Mouse (Mus musculus): ENCODE results near the gene Mgat4b. TPM values are rescaled to one million over a fixed set of nuclear protein-coding genes. Genes with fewer than 3 reads are reported as not detected.

Gene Mgat4b
- polyA plus RNA-seq, 1 experiment from 2014 or later, result 18.4 TPM

DNA sequence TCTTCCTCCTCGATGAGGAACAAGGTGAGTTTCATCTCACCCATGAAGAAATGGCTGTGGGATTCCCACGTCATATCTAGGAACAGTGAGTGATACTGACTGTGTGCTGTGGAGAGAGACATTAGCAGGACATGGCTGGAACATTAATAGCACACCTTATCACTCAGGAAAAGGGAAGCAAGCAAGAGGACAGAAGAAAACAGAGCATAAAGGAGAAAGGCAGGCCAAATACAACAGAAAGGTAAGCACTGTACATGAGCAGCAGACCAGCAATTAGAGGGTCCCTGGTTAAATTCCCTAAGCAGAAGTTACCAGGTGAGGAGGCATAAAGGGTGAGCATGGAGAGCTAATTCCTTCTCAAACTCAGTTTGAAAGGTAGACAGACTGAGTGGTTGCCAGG is 64.4 kb downstream of the Mgat4b start:
- Histone ChIP-seq H3K4me2 (ENCODE audit: low read depth, severe bottlenecking) (no peak overlapping the region), H3K4me1 (ENCODE audit: control insufficient read depth, insufficient read depth, low read length) (no peaks in the 10 kb centered on the region), H3K27me3 (ENCODE audit: control insufficient read depth, insufficient read depth, low read length) (no peaks in the 10 kb centered on the region), H3K36me3 (ENCODE audit: control insufficient read depth, insufficient read depth, low read length) (peaks cover 4% of the 10 kb centered on the region; the same call in 1 of the 2 replicates), H3K9ac (ENCODE audit: low read length) (no peak overlapping the region), H3K27ac (replicated peaks; ENCODE audit: low read depth, low read length) (no peak overlapping the region), H3K9me3 (ENCODE audit: control insufficient read depth, low read length) (no peaks in the 10 kb centered on the region), H3K4me3 (ENCODE audit: low read depth, low read length) (no peak overlapping the region)
- WGBS, result 95% methylated on average over 2 of the region's 2 CpGs
- DNase-seq (ENCODE audit: low spot score) (no peak), ATAC-seq (ENCODE audit: insufficient number of reproducible peaks, low FRiP score, low TSS enrichment, low read depth) (no peak)

DNA sequence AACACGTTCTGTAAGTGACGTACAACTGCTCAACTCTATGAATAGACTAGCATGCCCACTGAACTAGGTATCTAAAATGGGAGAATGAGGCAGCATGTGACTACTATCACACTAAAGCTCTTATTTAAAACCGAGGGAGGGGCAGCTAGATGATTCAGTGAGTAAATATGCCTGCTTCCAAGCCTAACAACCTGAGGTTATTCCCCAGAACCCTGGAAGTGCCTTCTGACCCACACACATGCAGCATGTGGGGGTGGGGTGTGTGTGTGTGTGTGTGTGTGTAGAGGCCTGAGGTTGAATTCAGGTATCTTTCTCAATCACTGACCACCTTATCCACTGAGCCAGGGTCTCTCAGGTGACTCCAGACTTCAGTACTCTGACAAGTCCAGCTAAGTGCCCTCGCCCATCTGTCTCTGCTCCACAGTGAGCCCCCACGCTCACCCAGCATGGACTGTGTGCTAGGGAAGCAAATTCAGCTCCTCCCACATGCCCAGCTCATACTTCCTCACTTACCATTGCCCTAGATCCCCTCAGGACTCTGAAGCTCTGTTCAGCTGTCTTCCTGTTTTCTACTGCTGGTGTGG is 65.0 kb downstream of the Mgat4b start:
- DNase-seq (ENCODE audit: low spot score), result no peak
- H3K9me3 ChIP-seq (ENCODE audit: control insufficient read depth, low read length), result no peaks in the 10 kb centered on the region
- 92% methylated on average over 5 of the region's 5 CpGs for WGBS
- H3K4me1 ChIP-seq (ENCODE audit: control insufficient read depth, insufficient read depth, low read length), result no peaks in the 10 kb centered on the region
- H3K27me3 ChIP-seq (ENCODE audit: control insufficient read depth, insufficient read depth, low read length), result no peaks in the 10 kb centered on the region
- no peak overlapping the region for H3K27ac ChIP-seq (replicated peaks; ENCODE audit: low read depth, low read length)
- peaks cover 5% of the 10 kb centered on the region; the same call in 1 of the 2 replicates for H3K36me3 ChIP-seq (ENCODE audit: control insufficient read depth, insufficient read depth, low read length)
- no peak overlapping the region for H3K4me3 ChIP-seq (ENCODE audit: low read depth, low read length)
- H3K4me2 ChIP-seq (ENCODE audit: low read depth, severe bottlenecking), result no peak overlapping the region
- ATAC-seq (ENCODE audit: insufficient number of reproducible peaks, low FRiP score, low TSS enrichment, low read depth), result no peak
- H3K9ac ChIP-seq (ENCODE audit: low read length), result no peak overlapping the region

DNA sequence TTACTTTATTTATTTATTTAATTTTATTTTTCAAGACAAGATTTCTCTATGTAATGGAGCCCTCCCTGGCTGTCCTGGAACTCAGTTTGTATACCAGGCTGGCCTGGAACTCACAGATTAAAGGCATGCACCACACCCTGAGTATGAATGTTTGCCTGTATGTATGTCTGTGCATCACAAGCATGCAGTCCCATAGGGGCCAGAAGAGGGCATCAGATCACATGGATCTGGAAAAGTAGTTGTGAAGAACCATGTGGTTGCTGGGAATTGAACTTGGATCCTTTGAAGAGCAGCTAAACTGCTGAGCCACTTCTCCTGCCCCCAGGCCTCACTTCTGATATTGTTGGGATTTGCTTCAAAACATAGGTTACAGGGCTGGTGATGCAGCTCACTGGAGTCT is 66.3 kb downstream of the Mgat4b start:
- no peak overlapping the region for H3K4me2 ChIP-seq (ENCODE audit: low read depth, severe bottlenecking)
- DNase-seq (ENCODE audit: low spot score) (no peak), ATAC-seq (ENCODE audit: insufficient number of reproducible peaks, low FRiP score, low TSS enrichment, low read depth) (no peak)
- no peaks in the 10 kb centered on the region for H3K4me1 ChIP-seq (ENCODE audit: control insufficient read depth, insufficient read depth, low read length)
- H3K4me3 ChIP-seq (ENCODE audit: low read depth, low read length), result no peak overlapping the region
- H3K9ac ChIP-seq (ENCODE audit: low read length), result no peak overlapping the region
- no peaks in the 10 kb centered on the region for H3K27me3 ChIP-seq (ENCODE audit: control insufficient read depth, insufficient read depth, low read length)
- H3K27ac ChIP-seq (replicated peaks; ENCODE audit: low read depth, low read length), result no peak overlapping the region
- H3K36me3 ChIP-seq (ENCODE audit: control insufficient read depth, insufficient read depth, low read length), result peaks cover 8% of the 10 kb centered on the region; the same call in 1 of the 2 replicates
- no peaks in the 10 kb centered on the region for H3K9me3 ChIP-seq (ENCODE audit: control insufficient read depth, low read length)

DNA sequence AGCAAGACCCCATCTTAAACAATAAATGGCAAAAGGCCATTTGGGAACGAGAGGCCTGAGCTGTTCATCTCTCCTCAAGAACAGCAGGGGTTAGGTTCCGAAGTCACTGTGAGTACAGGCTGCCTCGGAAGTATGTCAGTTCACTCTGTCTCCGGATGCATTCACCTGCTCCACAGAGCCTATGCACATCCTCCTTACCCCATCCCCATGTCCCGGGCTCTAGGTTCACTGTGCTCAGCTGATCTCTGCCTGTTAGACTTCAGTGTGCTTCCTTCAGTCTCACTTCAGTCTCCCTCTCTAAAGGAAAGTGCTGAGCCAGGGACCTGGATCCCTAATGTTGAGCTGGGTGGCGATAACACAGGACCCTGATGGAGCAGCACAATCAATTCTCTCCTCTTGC is 67.0 kb downstream of the Mgat4b start:
- Histone ChIP-seq H3K27me3 (ENCODE audit: control insufficient read depth, insufficient read depth, low read length) (no peaks in the 10 kb centered on the region), H3K27ac (replicated peaks; ENCODE audit: low read depth, low read length) (no peak overlapping the region), H3K9me3 (ENCODE audit: control insufficient read depth, low read length) (no peaks in the 10 kb centered on the region), H3K9ac (ENCODE audit: low read length) (no peak overlapping the region), H3K36me3 (ENCODE audit: control insufficient read depth, insufficient read depth, low read length) (peaks cover 8% of the 10 kb centered on the region; the same call in 1 of the 2 replicates), H3K4me3 (ENCODE audit: low read depth, low read length) (no peak overlapping the region), H3K4me2 (ENCODE audit: low read depth, severe bottlenecking) (no peak overlapping the region), H3K4me1 (ENCODE audit: control insufficient read depth, insufficient read depth, low read length) (no peaks in the 10 kb centered on the region)
- 93% methylated on average over 6 of the region's 6 CpGs for WGBS
- ATAC-seq (ENCODE audit: insufficient number of reproducible peaks, low FRiP score, low TSS enrichment, low read depth) (no peak), DNase-seq (ENCODE audit: low spot score) (no peak)

DNA sequence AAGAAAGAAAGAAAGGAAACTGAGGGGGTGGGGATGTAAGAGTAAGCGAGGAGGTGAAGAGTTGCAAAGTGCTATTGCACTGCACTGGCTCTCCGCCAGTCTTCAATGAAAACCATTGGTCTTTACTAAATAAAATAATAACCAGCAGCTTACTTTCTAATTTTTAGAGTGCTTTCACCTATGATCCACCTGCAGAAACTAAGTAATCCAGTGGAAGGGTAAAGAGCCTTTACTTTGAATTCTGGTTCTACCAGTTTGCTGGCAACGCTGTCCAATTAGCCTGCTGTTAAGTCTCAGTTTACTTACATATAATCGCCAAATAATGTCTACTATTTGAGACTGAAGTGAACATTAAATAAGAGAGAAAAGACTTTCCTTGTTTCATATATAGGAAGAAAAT is 68.3 kb downstream of the Mgat4b start:
- no peaks in the 10 kb centered on the region for H3K27me3 ChIP-seq (ENCODE audit: control insufficient read depth, insufficient read depth, low read length)
- H3K27ac ChIP-seq (replicated peaks; ENCODE audit: low read depth, low read length), result no peak overlapping the region
- ATAC-seq (ENCODE audit: insufficient number of reproducible peaks, low FRiP score, low TSS enrichment, low read depth) (no peak), DNase-seq (ENCODE audit: low spot score) (no peak)
- peaks cover 8% of the 10 kb centered on the region; the same call in 1 of the 2 replicates for H3K36me3 ChIP-seq (ENCODE audit: control insufficient read depth, insufficient read depth, low read length)
- H3K4me2 ChIP-seq (ENCODE audit: low read depth, severe bottlenecking), result no peak overlapping the region
- no peak overlapping the region for H3K9ac ChIP-seq (ENCODE audit: low read length)
- H3K4me1 ChIP-seq (ENCODE audit: control insufficient read depth, insufficient read depth, low read length), result no peaks in the 10 kb centered on the region
- H3K9me3 ChIP-seq (ENCODE audit: control insufficient read depth, low read length), result no peaks in the 10 kb centered on the region
- WGBS, result 94% methylated on average over 4 of the region's 4 CpGs
- H3K4me3 ChIP-seq (ENCODE audit: low read depth, low read length), result no peak overlapping the region

DNA sequence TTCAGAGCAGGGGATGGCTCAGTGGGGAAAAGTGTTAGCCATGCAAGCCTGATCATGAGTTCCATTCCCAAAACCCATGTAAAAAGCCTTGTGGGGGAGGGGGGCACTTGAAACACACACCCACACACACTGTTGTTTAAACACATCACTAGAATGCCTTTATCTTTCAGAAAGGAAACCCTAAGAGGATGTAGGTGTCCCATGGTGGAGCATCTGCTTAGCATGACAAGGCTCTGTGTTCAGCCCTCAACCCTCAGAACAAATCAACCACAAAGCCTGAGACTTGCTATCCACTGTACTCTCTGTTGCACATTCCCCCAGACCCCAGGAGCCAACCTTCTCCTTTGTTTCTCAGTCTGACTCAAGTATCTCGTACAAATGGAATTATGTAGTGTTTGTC is 69.4 kb downstream of the Mgat4b start:
- no peak for ATAC-seq (ENCODE audit: insufficient number of reproducible peaks, low FRiP score, low TSS enrichment, low read depth)
- no peaks in the 10 kb centered on the region for H3K9me3 ChIP-seq (ENCODE audit: control insufficient read depth, low read length)
- H3K4me3 ChIP-seq (ENCODE audit: low read depth, low read length), result no peak overlapping the region
- no peaks in the 10 kb centered on the region for H3K4me1 ChIP-seq (ENCODE audit: control insufficient read depth, insufficient read depth, low read length)
- no peak for DNase-seq (ENCODE audit: low spot score)
- WGBS, result 80% methylated on average over 1 of the region's 1 CpGs
- peaks cover 8% of the 10 kb centered on the region; the same call in 1 of the 2 replicates for H3K36me3 ChIP-seq (ENCODE audit: control insufficient read depth, insufficient read depth, low read length)
- H3K9ac ChIP-seq (ENCODE audit: low read length), result no peak overlapping the region
- no peak overlapping the region for H3K4me2 ChIP-seq (ENCODE audit: low read depth, severe bottlenecking)
- H3K27me3 ChIP-seq (ENCODE audit: control insufficient read depth, insufficient read depth, low read length), result no peaks in the 10 kb centered on the region
- no peak overlapping the region for H3K27ac ChIP-seq (replicated peaks; ENCODE audit: low read depth, low read length)

Small RNA genes within 50 kb of the gene (microRNA-seq; reads per million reads assigned to microRNA genes)
- 0.92 reads per million for gene Mir6919

Other genes starting within 250 kb of the Mgat4b start
- gene Rnf130, start 185.5 kb upstream of the Mgat4b start, polyA plus RNA-seq (2014; fragmentation: Nextera tagmentation; extraction: Ambion mirVana), result 89.3 and 89.9 TPM in 2 replicates
- 29.4 and 34.8 TPM in 2 replicates for gene Tbc1d9b, start 79.5 kb upstream of the Mgat4b start, polyA plus RNA-seq (2014; fragmentation: Nextera tagmentation; extraction: Ambion mirVana)
- gene Mrnip, start 36.4 kb upstream of the Mgat4b start, polyA plus RNA-seq (2014; fragmentation: Nextera tagmentation; extraction: Ambion mirVana), result 29.8 and 30.9 TPM in 2 replicates
- gene Sqstm1, start 63 bp upstream of the Mgat4b start, polyA plus RNA-seq (2014; fragmentation: Nextera tagmentation; extraction: Ambion mirVana), result 133 and 136 TPM in 2 replicates
- gene Ltc4s, start 27.7 kb downstream of the Mgat4b start, polyA plus RNA-seq (2014; fragmentation: Nextera tagmentation; extraction: Ambion mirVana), result 0.57 TPM in 1 of 2 replicates, not detected in the other
- gene Maml1, start 81.4 kb downstream of the Mgat4b start, polyA plus RNA-seq (2014; fragmentation: Nextera tagmentation; extraction: Ambion mirVana), result 14.4 and 14.6 TPM in 2 replicates
- 242 and 250 TPM in 2 replicates for gene Canx, start 114.8 kb downstream of the Mgat4b start, polyA plus RNA-seq (2014; fragmentation: Nextera tagmentation; extraction: Ambion mirVana)
- 0.28 TPM in 1 of 2 replicates, not detected in the other for gene Cby3, start 143.6 kb downstream of the Mgat4b start, polyA plus RNA-seq (2014; fragmentation: Nextera tagmentation; extraction: Ambion mirVana)
- 809 and 820 TPM in 2 replicates for gene Hnrnph1, start 166.1 kb downstream of the Mgat4b start, polyA plus RNA-seq (2014; fragmentation: Nextera tagmentation; extraction: Ambion mirVana)
- 28.1 and 28.6 TPM in 2 replicates for gene Rufy1, start 220.2 kb downstream of the Mgat4b start, polyA plus RNA-seq (2014; fragmentation: Nextera tagmentation; extraction: Ambion mirVana)